Mouse (Mus musculus) forebrain, embryonic 16.5 days (tissue): ENCODE measurements around the gene Hs6st3. TPM values are rescaled to one million over a fixed set of nuclear protein-coding genes. Genes with fewer than 3 reads are reported as not detected.

Experiments
- ATAC-seq: fragments of 200-750 bp; cut with Nextera tagmentation; 2 replicates; pipeline ENCODE4 v1.8.0; 2017; ENCODE audit warnings: mild to moderate bottlenecking, moderate library complexity
- H3K27ac ChIP-seq: fragments of 300-500 bp; sonication (generic); 2 replicates; pipeline ENCODE4 v1.5.1; 2014; ENCODE audit warnings: low read length, control low read depth
- H3K27me3 ChIP-seq: fragments of 300-500 bp; sonication (generic); replicated peaks from 2 replicates; pipeline ENCODE4 v1.6.1; 2014; ENCODE audit warnings: low read length; ENCODE audit not compliant: control insufficient read depth, insufficient read depth
- H3K36me3 ChIP-seq: fragments of 300-500 bp; sonication (generic); 2 replicates; pipeline ENCODE4 v1.6.1; 2014; ENCODE audit not compliant: control insufficient read depth, insufficient read depth
- H3K4me1 ChIP-seq: fragments of 300-500 bp; sonication (generic); replicated peaks from 2 replicates; pipeline ENCODE4 v1.6.1; 2014; ENCODE audit warnings: low read length; ENCODE audit not compliant: control insufficient read depth, insufficient read depth
- H3K4me2 ChIP-seq: fragments of 300-500 bp; sonication (generic); 2 replicates; pipeline ENCODE4 v1.6.1; 2014; ENCODE audit warnings: mild to moderate bottlenecking, low read length, control low read depth
- H3K4me3 ChIP-seq: fragments of 300-500 bp; sonication (generic); replicated peaks from 2 replicates; pipeline ENCODE4 v1.5.1; 2014; ENCODE audit warnings: mild to moderate bottlenecking, low read length, control low read depth
- H3K9ac ChIP-seq: fragments of 300-500 bp; sonication (generic); replicated peaks from 2 replicates; pipeline ENCODE4 v1.6.1; 2014; ENCODE audit warnings: low read depth, low read length, control low read depth
- H3K9me3 ChIP-seq: fragments of 300-500 bp; sonication (generic); 2 replicates; pipeline ENCODE4 v1.6.1; 2016; ENCODE audit warnings: low read length; ENCODE audit not compliant: control insufficient read depth
- WGBS: fragments of 180-500 bp; shearing (Covaris S2); extraction: QIAGEN DNeasy Blood & Tissue Kit; methylation state at CpG from one replicate; pipeline ENCODE4 v1.1.7; 2014; 5-methylcytosine and 5-hydroxymethylcytosine counted together
- polyA plus RNA-seq: library from polyadenylated mRNA; unstranded; fragments of >200 nt; fragmentation: Nextera tagmentation; extraction: Ambion mirVana; gene quantifications from 2 replicates; pipeline ENCODE4 v1.2.1, GENCODE M21; 2015

The Hs6st3 gene
- polyA plus RNA-seq, 1 experiment from 2014 or later = 0.87 TPM

- H3K27me3 ChIP-seq = no peaks in the 10 kb centered on the region
- no peak overlapping the region for H3K4me3 ChIP-seq
- no peak overlapping the region for H3K4me2 ChIP-seq
- no peaks in the 10 kb centered on the region for H3K4me1 ChIP-seq
- H3K36me3 ChIP-seq = no peaks in the 10 kb centered on the region
- H3K9ac ChIP-seq = no peak overlapping the region
- no peak for ATAC-seq
- 76% methylated on average over 13 of the region's 13 CpGs for WGBS
- no peak overlapping the region for H3K27ac ChIP-seq
- H3K9me3 ChIP-seq = no peaks in the 10 kb centered on the region
Measured at GRCm38 (mm10) chr14:119908032-119908675, 770.0 kb downstream of the Hs6st3 start.

GRCm38 (mm10) chr14:119914508-119914907 lies 776.4 kb downstream of the Hs6st3 start:
- H3K27me3 ChIP-seq = no peaks in the 10 kb centered on the region
- no peak overlapping the region for H3K27ac ChIP-seq
- 85% methylated on average over 6 of the region's 6 CpGs for WGBS
- no peaks in the 10 kb centered on the region for H3K36me3 ChIP-seq
- H3K9me3 ChIP-seq = no peaks in the 10 kb centered on the region
- no peak for ATAC-seq
- H3K4me3 ChIP-seq = no peak overlapping the region
- H3K9ac ChIP-seq = no peak overlapping the region
- no peak overlapping the region for H3K4me2 ChIP-seq
- no peaks in the 10 kb centered on the region for H3K4me1 ChIP-seq

DNA sequence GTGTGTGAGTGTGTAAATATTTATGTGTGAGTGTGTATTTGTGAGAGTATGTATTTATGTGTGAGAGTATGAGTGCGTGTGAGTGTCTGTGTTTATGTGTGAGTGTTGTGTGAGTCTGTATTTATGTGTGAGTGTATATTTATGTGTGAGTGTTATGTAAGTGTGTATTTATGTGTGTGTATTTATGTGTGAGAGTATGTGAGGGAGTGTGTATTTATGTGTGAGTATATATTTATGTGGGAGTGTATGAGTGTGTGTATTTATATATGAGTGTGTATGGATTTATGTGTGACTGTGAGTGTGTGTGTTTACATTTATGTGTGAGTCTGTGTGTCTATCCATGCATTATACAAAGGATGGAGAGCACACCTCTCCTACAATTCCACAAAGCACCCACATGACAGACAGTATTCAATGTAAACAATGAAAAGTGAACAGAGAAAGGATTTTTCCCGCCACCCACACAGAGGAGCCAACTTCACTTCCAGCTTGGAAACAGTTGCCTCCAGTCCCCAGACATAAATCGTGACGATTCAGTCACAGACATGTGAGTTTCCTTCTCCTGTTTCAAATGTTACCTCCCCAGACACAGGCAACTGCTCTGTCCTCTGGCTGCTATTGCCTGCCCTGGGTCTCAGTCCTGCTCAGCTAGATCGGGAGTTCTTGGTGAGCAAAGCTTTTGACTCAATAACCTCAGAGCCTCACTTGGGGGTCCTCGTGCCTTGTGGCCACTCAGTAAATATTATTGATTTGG lies 780.3 kb downstream of the Hs6st3 start:
- H3K4me1 ChIP-seq = no peaks in the 10 kb centered on the region
- H3K4me2 ChIP-seq = no peak overlapping the region
- H3K27me3 ChIP-seq = no peaks in the 10 kb centered on the region
- H3K9ac ChIP-seq = no peak overlapping the region
- no peaks in the 10 kb centered on the region for H3K36me3 ChIP-seq
- no peaks in the 10 kb centered on the region for H3K9me3 ChIP-seq
- no peak for ATAC-seq
- H3K4me3 ChIP-seq = no peak overlapping the region
- H3K27ac ChIP-seq = no peak overlapping the region
- WGBS = 85% methylated on average over 6 of the region's 6 CpGs

DNA sequence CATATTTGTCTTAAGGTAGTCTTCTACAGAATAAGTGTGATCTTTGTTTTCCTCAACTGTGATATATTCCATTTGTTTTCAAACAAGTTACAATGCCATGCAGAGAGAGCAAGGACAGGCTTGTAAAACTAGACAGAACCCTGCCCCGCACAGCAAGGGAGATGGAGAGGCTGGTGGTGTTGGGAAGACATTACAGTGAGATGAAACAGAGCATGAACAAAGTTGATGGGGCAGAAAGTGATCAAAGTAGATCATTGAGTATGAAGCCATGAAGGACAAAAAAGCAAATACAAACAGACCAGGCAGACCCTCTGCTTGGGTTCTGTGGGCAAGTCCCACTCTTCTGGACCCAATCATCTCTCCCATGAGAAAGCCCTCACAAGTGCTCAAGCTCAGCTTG lies 781.0 kb downstream of the Hs6st3 start:
- H3K4me1 ChIP-seq = no peaks in the 10 kb centered on the region
- no peak overlapping the region for H3K9ac ChIP-seq
- no peaks in the 10 kb centered on the region for H3K36me3 ChIP-seq
- H3K4me2 ChIP-seq = no peak overlapping the region
- no peak for ATAC-seq
- no peaks in the 10 kb centered on the region for H3K9me3 ChIP-seq
- H3K27ac ChIP-seq = no peak overlapping the region
- WGBS = 87% methylated on average over 1 of the region's 1 CpGs
- no peaks in the 10 kb centered on the region for H3K27me3 ChIP-seq
- H3K4me3 ChIP-seq = no peak overlapping the region

Other genes starting within 250 kb of the Hs6st3 start
- 42.3 and 46.7 TPM in 2 replicates for gene Dzip1, start 212.9 kb upstream of the Hs6st3 start, polyA plus RNA-seq
- 19.4 and 23.5 TPM in 2 replicates for gene Dnajc3, start 200.4 kb upstream of the Hs6st3 start, polyA plus RNA-seq
- 10.9 and 15.9 TPM in 2 replicates for gene Uggt2, start 38.9 kb upstream of the Hs6st3 start, polyA plus RNA-seq